Comparison of ENCODE assay signal across 15 mouse cellular contexts in the genomic region with DNA sequence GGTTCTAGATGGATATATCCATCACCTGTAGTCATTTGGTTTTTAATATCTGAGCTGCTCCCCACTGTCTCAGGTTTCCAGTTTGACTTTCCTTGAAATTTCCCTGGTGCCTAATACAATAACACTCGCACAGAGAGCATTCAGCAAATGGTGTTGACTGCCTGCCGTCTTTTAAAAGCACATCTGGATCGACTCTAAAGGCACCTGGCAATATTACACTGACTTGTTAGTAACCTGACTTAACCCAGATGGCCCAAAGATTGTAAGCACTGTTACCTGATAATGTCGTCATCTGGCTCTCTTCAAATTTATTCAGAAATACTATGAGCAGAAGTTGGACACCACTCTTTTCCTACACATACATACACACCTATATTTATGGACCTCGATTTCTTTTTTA.
"Had no signal": no experiment of that assay in that cellular context is flagged by ENCODE, and none has a peak within 500 bp of the region (broad histone marks: within the 10 kb centered on the region; RNA-seq: fewer than 3 reads in every experiment).

No protein-coding gene starts in this region.

- H3K4me3 ChIP-seq: layer of hippocampus, adult 2 months; liver, embryonic 15.5 days; midbrain, embryonic 10.5 days; neural tube, embryonic 12.5 days; stomach, embryonic 15.5 days had no signal

- H3K27ac ChIP-seq: layer of hippocampus, adult 2 months; liver, embryonic 15.5 days; midbrain, embryonic 10.5 days; neural tube, embryonic 12.5 days; stomach, embryonic 15.5 days had no signal

- H3K4me1 ChIP-seq: liver, embryonic 15.5 days; midbrain, embryonic 10.5 days; neural tube, embryonic 12.5 days; stomach, embryonic 15.5 days had no signal

- H3K9me3 ChIP-seq: liver, embryonic 15.5 days; midbrain, embryonic 10.5 days; neural tube, embryonic 12.5 days; stomach, embryonic 15.5 days had no signal

- DNase-seq: kidney, postnatal 10 days; kidney, postnatal 4 days; lung, adult 2 months; lung, postnatal 36 days; midbrain, embryonic 14.5 days; spleen, adult 18-20 months; thymus, adult 2 months; thymus, postnatal 25 days had no signal

- H3K36me3 ChIP-seq: liver, embryonic 15.5 days; midbrain, embryonic 10.5 days; neural tube, embryonic 12.5 days; stomach, embryonic 15.5 days had no signal

- H3K4me2 ChIP-seq: liver, embryonic 11.5 days; liver, embryonic 15.5 days; neural tube, embryonic 12.5 days; stomach, embryonic 15.5 days had no signal

- H3K9ac ChIP-seq: liver, embryonic 15.5 days; neural tube, embryonic 12.5 days; stomach, embryonic 15.5 days had no signal

- ATAC-seq: lung, postnatal 0 days had no signal

- H3K27me3 ChIP-seq: liver, embryonic 15.5 days; neural tube, embryonic 12.5 days; stomach, embryonic 15.5 days had no signal
